Mouse (Mus musculus) G1E (cell line): ENCODE measurements around the gene Rnasel.

ENCODE experiments used
- CTCF ChIP-seq: IDR thresholded peaks from 2 replicates; pipeline ENCODE4 v1.5.1; 2012; ENCODE audit warnings: low read depth, low read length, inconsistent platforms, mixed read lengths
- GATA1 ChIP-seq: IDR thresholded peaks from 2 replicates; pipeline ENCODE4 v1.6.1; 2012; ENCODE audit warnings: borderline replicate concordance, low read length, inconsistent platforms, mixed read lengths
- GATA2 ChIP-seq: IDR thresholded peaks from 2 replicates; pipeline ENCODE4 v1.6.1; 2012; ENCODE audit warnings: low read depth, low read length, inconsistent platforms, borderline replicate concordance
- POLR2AphosphoS5 ChIP-seq: IDR thresholded peaks from 2 replicates; pipeline ENCODE4 v1.6.1; 2012; ENCODE audit warnings: low read depth, low read length, inconsistent platforms; ENCODE audit not compliant: insufficient replicate concordance
- TAL1 ChIP-seq: conservative IDR thresholded peaks from 2 replicates; pipeline ENCODE4 v1.6.1; 2012; ENCODE audit warnings: low read depth, low read length, inconsistent platforms, mixed read lengths

DNA sequence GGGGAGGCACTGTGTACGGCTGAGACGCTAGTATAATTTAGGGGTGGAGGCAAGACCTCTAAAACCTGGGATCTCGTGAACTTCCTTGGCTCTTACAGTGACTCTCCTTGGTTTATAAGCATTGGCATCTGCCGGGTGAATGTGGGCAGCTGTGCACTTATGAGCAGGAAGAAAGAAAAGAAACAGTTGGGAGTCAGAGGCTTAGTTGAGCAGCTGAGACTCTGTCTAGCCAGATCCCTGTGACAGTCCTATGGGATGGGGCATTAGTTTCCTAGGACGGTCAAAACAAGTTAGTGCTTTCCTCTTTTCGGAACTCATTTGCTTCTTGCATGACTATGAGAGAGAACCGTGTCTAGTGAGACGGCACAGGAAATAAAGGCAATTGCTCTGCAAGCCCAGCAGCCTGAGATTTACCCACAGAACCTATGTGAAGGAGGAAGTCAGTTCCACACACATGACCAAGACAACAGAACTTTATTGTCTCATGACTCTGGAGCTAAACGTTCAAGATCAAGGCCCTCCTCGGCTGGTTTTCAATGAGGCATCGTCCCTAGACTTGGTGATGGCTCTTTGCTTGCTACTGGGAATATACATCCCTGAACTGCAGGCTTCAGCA lies 48.7 kb upstream of the Rnasel start:
- TF ChIP-seq POLR2AphosphoS5 (no peak), TAL1 (no peak), CTCF (no peak), GATA1 (no peak), GATA2 (no peak)
